Mouse (Mus musculus) hematopoietic stem cell, adult 5-6 weeks (primary cell): ENCODE measurements around the gene D130052B06Rik. TPM values are rescaled to one million over a fixed set of nuclear protein-coding genes. Genes with fewer than 3 reads are reported as not detected.

Source experiments
- ATAC-seq, 2 experiments: fragments of 125-278 bp in 1 of 2; replicated peaks in 1 of 2; 2 replicates each; pipeline ENCODE4 v1.8.0; 2016 to 2017; ENCODE audit warnings: inconsistent platforms in 2 of 2, mild to moderate bottlenecking in 2 of 2, moderate number of reproducible peaks in 2 of 2, low read depth in 1 of 2, moderate TSS enrichment in 1 of 2; ENCODE audit not compliant: low FRiP score in 2 of 2, poor library complexity in 2 of 2, severe bottlenecking in 2 of 2, insufficient read depth in 1 of 2, low TSS enrichment in 1 of 2
- total RNA-seq: library from RNA; stranded (forward); fragments of 172-1452, 232-1000 nt; gene quantifications from 2 replicates; pipeline ENCODE4 v1.2.3, GENCODE M21; 2017

Gene D130052B06Rik
- total RNA-seq, 1 experiment from 2014 or later = not detected

GRCm38 (mm10) chr11:33655221-33655620, 56.1 kb downstream of the D130052B06Rik start:
- ATAC-seq = no peak

- ATAC-seq = no peak
These were observed 56.9 kb downstream of the D130052B06Rik start for GRCm38 (mm10) chr11:33655861-33656593.

DNA sequence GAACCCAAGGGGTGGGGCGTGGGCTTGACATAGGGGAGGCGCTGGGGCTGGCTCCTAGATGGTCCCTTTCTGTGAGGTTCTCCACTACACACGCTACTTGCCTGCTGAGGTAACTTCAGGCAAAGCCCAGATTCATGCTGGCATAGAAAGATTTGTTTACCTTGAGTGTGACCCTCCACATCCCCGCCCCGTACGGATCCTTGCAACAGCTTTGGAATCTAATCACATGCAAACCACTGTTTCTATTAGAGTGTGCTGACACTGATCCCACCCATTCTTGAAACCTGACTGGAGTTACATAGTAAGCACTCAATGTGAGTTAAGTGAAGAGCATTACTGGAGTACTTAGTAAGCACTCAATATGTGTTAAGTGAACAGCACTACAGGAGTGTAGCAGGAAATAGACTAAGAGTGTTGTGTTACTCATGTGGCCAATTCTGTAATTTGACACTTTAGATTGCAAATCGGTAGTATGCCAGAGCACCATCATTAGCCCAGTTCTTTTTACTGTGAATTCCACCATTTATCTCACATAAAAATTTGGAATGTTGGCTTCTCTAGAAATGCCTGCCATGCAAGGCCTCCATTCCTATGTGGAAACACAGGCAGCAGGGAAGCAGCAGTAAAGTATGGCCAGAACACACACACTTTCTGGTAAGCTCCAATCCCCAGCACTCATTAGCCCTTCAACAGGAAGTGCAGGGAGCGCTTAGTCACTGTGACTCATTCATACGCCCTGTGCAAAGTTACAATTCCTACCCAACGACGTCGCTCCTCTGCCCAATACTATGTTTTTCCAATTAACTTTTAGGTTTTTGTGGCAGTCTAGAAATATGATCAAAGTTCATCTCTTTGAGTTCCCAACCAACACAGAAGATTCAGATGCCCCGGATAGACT, 61.2 kb downstream of the D130052B06Rik start:
- peak; percentile 86 to 89 for ATAC-seq

DNA sequence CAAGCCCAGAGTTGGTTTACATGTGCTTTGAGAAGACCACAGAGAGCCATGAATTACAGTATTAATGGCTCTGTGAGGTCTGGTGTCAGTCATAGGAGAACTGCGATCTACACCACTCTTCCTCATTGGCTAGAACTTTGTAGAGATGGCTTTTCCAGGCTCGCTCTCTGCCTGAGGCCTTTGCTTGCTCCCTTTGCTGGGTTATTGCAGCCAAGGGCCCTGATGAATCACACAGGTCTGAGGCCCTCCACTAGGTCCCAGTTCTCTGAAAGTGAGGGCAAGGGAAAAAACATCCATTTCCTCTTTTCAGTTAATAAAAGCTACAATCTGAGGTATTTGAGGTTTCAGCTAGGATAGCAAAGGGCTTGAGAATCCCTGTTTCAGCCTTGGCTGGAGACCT, 64.5 kb downstream of the D130052B06Rik start:
- no peak for ATAC-seq

- no peak for ATAC-seq
These were observed 69.3 kb downstream of the D130052B06Rik start for GRCm38 (mm10) chr11:33668376-33668775.

DNA sequence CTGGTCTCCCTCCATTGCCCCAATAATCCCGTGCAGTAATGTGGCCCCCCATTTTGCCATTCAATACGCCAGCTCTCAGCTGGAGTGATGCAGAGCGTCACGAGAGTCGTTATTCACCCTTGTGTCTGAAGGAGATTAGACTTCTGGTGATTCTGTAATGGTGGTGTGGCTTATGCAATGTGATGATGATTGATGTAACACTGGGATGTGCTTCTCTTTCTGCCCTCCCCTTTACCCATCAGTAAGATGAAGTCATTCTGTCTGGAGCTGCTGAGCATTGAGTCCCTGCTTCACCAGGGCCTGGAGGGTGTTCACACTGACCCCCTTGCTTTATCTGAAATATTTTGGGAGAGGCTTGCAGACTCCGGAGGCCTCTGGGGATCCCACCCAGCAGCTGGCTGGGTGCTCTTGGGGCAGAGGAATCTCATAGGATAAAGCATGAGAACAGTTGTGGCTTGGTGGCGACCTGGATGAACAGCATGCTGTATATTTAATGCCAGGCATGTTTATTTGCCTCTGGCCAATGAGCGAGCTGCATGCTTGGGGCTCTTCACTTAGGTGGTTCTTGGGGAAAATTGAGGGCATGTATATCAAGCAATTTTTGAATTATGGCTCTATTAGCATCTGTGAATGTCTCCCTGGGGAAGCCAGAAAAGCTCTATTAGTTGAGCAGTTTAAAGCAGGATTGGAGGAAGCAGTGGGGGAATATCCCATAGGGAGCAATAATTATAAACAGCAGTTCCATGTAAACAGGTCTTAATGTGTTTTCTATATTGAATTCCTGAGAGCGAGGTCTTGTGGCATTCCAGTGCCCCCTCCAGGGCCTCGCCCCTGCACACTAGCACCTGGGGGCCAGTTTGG, 71.2 kb downstream of the D130052B06Rik start:
- ATAC-seq = no peak

Other genes starting within 250 kb of the D130052B06Rik start
- 6.1 and 6.3 TPM in 2 replicates for gene Ranbp17, start 85.6 kb upstream of the D130052B06Rik start, total RNA-seq
- gene Gabrp, start 20.3 kb upstream of the D130052B06Rik start, total RNA-seq = not detected in 2 replicates